Mouse (Mus musculus) testis, adult 2 months (tissue): ENCODE measurements around the gene Sipa1l1.

Experiments
- CTCF ChIP-seq: fragments of 200-500 bp; IDR thresholded peaks from 2 replicates; pipeline ENCODE4 v1.5.1; 2012; ENCODE audit warnings: low read depth, mild to moderate bottlenecking, inconsistent platforms, low read length, moderate library complexity; ENCODE audit not compliant: control insufficient read depth, insufficient read depth, insufficient replicate concordance
- POLR2A ChIP-seq: fragments of 200-500 bp; IDR thresholded peaks from 2 replicates; pipeline ENCODE4 v1.6.1; 2012; ENCODE audit warnings: low read depth, mild to moderate bottlenecking, inconsistent platforms, low read length, moderate library complexity; ENCODE audit not compliant: control insufficient read depth

- no peak for TF ChIP-seq POLR2A
- TF ChIP-seq CTCF: no peak
These were observed 57.4 kb downstream of the Sipa1l1 start for GRCm38 (mm10) chr12:82226311-82227066.
